ENCODE assay signal across 8 mouse cellular contexts in genomic region chr17:24167120-24167519, GRCm38 (mm10). TPM values are rescaled to one million over a fixed set of nuclear protein-coding genes. Genes with fewer than 3 reads are reported as not detected.
A peak's percentile ranks its signal among the peaks of the same experiment; 100 is the strongest.
DNase-seq lines count a peak whose midpoint lies in the region; ATAC-seq and TF ChIP-seq lines count a peak whose summit lies in the region.

No protein-coding gene starts in this region.

- 80% methylated on average over 6 of the region's 6 CpGs for WGBS in heart, embryonic 16.5 days
- 92% methylated on average over 6 of the region's 6 CpGs for WGBS in hindbrain, embryonic 13.5 days
- 57% methylated on average over 6 of the region's 6 CpGs for WGBS in liver, postnatal 0 days (ENCODE audit: insufficient replicate concordance)

- no peak for ATAC-seq in heart, embryonic 16.5 days (replicated peaks; ENCODE audit: extremely low read depth, insufficient read depth, low FRiP score)
- ATAC-seq in hindbrain, embryonic 13.5 days (ENCODE audit: low FRiP score) = no peak
- no peak for ATAC-seq in liver, postnatal 0 days

- no peaks in the 10 kb centered on the region for H3K27me3 ChIP-seq in heart, embryonic 16.5 days (ENCODE audit: control insufficient read depth, insufficient read depth, low read length)
- 0 out of 2 replicates have a peak, but pooled peaks cover 7% of the 10 kb centered on the region for H3K27me3 ChIP-seq in hindbrain, embryonic 13.5 days
- H3K27me3 ChIP-seq in liver, postnatal 0 days (ENCODE audit: insufficient read depth, low read length) = no peaks in the 10 kb centered on the region

- H3K9ac ChIP-seq in heart, embryonic 16.5 days (ENCODE audit: low read length) = no peak overlapping the region
- peak overlapping the region; percentile 92 for H3K9ac ChIP-seq in hindbrain, embryonic 13.5 days
- no peak overlapping the region; the same call in 1 of the 2 replicates for H3K9ac ChIP-seq in liver, postnatal 0 days (replicated peaks)

- H3K27ac ChIP-seq in heart, embryonic 16.5 days (ENCODE audit: low read length) = no peak overlapping the region; the same call in 1 of the 2 replicates
- H3K27ac ChIP-seq in hindbrain, embryonic 13.5 days = no peak overlapping the region
- H3K27ac ChIP-seq in liver, postnatal 0 days (ENCODE audit: low read depth) = peak overlapping the region; percentile 96

- no peaks in the 10 kb centered on the region for H3K9me3 ChIP-seq in heart, embryonic 16.5 days (replicated peaks; ENCODE audit: control insufficient read depth, low read length)
- H3K9me3 ChIP-seq in hindbrain, embryonic 13.5 days = no peaks in the 10 kb centered on the region
- no peaks in the 10 kb centered on the region for H3K9me3 ChIP-seq in liver, postnatal 0 days (ENCODE audit: low read length)

- TF ChIP-seq CTCF in liver, postnatal 0 days (IDR thresholded peaks at IDR 0.05; ENCODE audit: low read depth) = no peak

- no peak for DNase-seq in heart, adult 11 months
- peak; percentile 30 for DNase-seq in MEL-GATA-1-ER (ENCODE audit: extremely low read depth, low read depth)
- no peak for DNase-seq in liver, postnatal 0 days
- DNase-seq in urinary bladder, adult 2 months (ENCODE audit: low spot score) = no peak
- no peak for DNase-seq in thymus, postnatal 14 days
- no peak for DNase-seq in layer of hippocampus, adult 11-12 months (ENCODE audit: low spot score)

- H3K36me3 ChIP-seq in heart, embryonic 16.5 days (ENCODE audit: control insufficient read depth, insufficient read depth) = peaks cover 16% of the 10 kb centered on the region
- H3K36me3 ChIP-seq in hindbrain, embryonic 13.5 days = peaks cover 26% of the 10 kb centered on the region
- H3K36me3 ChIP-seq in liver, postnatal 0 days (replicated peaks; ENCODE audit: insufficient read depth, low read length) = peaks cover 23% of the 10 kb centered on the region

- H3K4me2 ChIP-seq in heart, embryonic 16.5 days (ENCODE audit: low read depth, low read length) = peak overlapping the region; percentile 84; the same call in 1 of the 2 replicates
- peak overlapping the region; percentile 80 for H3K4me2 ChIP-seq in hindbrain, embryonic 13.5 days
- peak overlapping the region; percentile 83 for H3K4me2 ChIP-seq in liver, postnatal 0 days (ENCODE audit: low read depth, low read length)

- H3K4me3 ChIP-seq in heart, embryonic 16.5 days (ENCODE audit: low read length) = no peak overlapping the region
- H3K4me3 ChIP-seq in hindbrain, embryonic 13.5 days = peak overlapping the region; percentile 98
- peak overlapping the region; percentile 89; the same call in 1 of the 2 replicates for H3K4me3 ChIP-seq in liver, postnatal 0 days (ENCODE audit: low read depth, low read length)

- TF ChIP-seq EP300 in liver, postnatal 0 days (IDR thresholded peaks at IDR 0.05; ENCODE audit: low read depth) = no peak

- H3K4me1 ChIP-seq in heart, embryonic 16.5 days (ENCODE audit: control insufficient read depth, insufficient read depth, low read length) = peaks cover 27% of the 10 kb centered on the region
- H3K4me1 ChIP-seq in hindbrain, embryonic 13.5 days (replicated peaks) = peaks cover 53% of the 10 kb centered on the region
- peaks cover 46% of the 10 kb centered on the region for H3K4me1 ChIP-seq in liver, postnatal 0 days (ENCODE audit: insufficient read depth)

RNA-seq across cellular contexts. Expression of gene Atp6v0c, which starts 2.4 kb away (rescaled TPM):
- 522 and 538 TPM in 2 replicates for polyA plus RNA-seq in heart, embryonic 16.5 days (2015; fragmentation: Nextera tagmentation; extraction: Ambion mirVana)
- 1,028 and 1,039 TPM in 2 replicates for polyA plus RNA-seq in hindbrain, embryonic 13.5 days (2015; fragmentation: Nextera tagmentation; extraction: Ambion mirVana)
- polyA plus RNA-seq in liver, postnatal 0 days (2015; fragmentation: Nextera tagmentation; extraction: Ambion mirVana) = 422 and 445 TPM in 2 replicates
- polyA plus RNA-seq in urinary bladder, adult 2 months (2012; rRNA removed) = 460 and 497 TPM in 2 replicates

RNA-seq across cellular contexts. Expression of gene Amdhd2, which starts 3.6 kb away (rescaled TPM):
- polyA plus RNA-seq in heart, embryonic 16.5 days (2015; fragmentation: Nextera tagmentation; extraction: Ambion mirVana) = 25.2 and 28.0 TPM in 2 replicates
- polyA plus RNA-seq in hindbrain, embryonic 13.5 days (2015; fragmentation: Nextera tagmentation; extraction: Ambion mirVana) = 36.8 and 37.4 TPM in 2 replicates
- polyA plus RNA-seq in liver, postnatal 0 days (2015; fragmentation: Nextera tagmentation; extraction: Ambion mirVana) = 18.5 and 20.0 TPM in 2 replicates
- 24.7 and 29.2 TPM in 2 replicates for polyA plus RNA-seq in urinary bladder, adult 2 months (2012; rRNA removed)

RNA-seq across cellular contexts. Expression of gene Pdpk1, which starts 16.4 kb away (rescaled TPM):
- 40.1 and 40.5 TPM in 2 replicates for polyA plus RNA-seq in heart, embryonic 16.5 days (2015; fragmentation: Nextera tagmentation; extraction: Ambion mirVana)
- 64.5 and 68.6 TPM in 2 replicates for polyA plus RNA-seq in hindbrain, embryonic 13.5 days (2015; fragmentation: Nextera tagmentation; extraction: Ambion mirVana)
- 19.3 and 20.5 TPM in 2 replicates for polyA plus RNA-seq in liver, postnatal 0 days (2015; fragmentation: Nextera tagmentation; extraction: Ambion mirVana)
- polyA plus RNA-seq in urinary bladder, adult 2 months (2012; rRNA removed) = 20.2 and 20.8 TPM in 2 replicates

RNA-seq across cellular contexts. Expression of gene Tbc1d24, which starts 38.2 kb away (rescaled TPM):
- polyA plus RNA-seq in heart, embryonic 16.5 days (2015; fragmentation: Nextera tagmentation; extraction: Ambion mirVana) = 3.7 and 4.3 TPM in 2 replicates
- 24.4 and 25.5 TPM in 2 replicates for polyA plus RNA-seq in hindbrain, embryonic 13.5 days (2015; fragmentation: Nextera tagmentation; extraction: Ambion mirVana)
- polyA plus RNA-seq in liver, postnatal 0 days (2015; fragmentation: Nextera tagmentation; extraction: Ambion mirVana) = 2.0 and 4.2 TPM in 2 replicates
- polyA plus RNA-seq in urinary bladder, adult 2 months (2012; rRNA removed) = 7.6 and 7.9 TPM in 2 replicates

RNA-seq across cellular contexts. Expression of gene Ntn3, which starts 42.2 kb away (rescaled TPM):
- 1.3 and 1.6 TPM in 2 replicates for polyA plus RNA-seq in heart, embryonic 16.5 days (2015; fragmentation: Nextera tagmentation; extraction: Ambion mirVana)
- polyA plus RNA-seq in hindbrain, embryonic 13.5 days (2015; fragmentation: Nextera tagmentation; extraction: Ambion mirVana) = 4.2 and 5.2 TPM in 2 replicates
- 0.37 and 0.45 TPM in 2 replicates for polyA plus RNA-seq in liver, postnatal 0 days (2015; fragmentation: Nextera tagmentation; extraction: Ambion mirVana)
- 0.88 and 1.0 TPM in 2 replicates for polyA plus RNA-seq in urinary bladder, adult 2 months (2012; rRNA removed)
